37 mouse cellular contexts compared by ENCODE assay signal in the genomic region with DNA sequence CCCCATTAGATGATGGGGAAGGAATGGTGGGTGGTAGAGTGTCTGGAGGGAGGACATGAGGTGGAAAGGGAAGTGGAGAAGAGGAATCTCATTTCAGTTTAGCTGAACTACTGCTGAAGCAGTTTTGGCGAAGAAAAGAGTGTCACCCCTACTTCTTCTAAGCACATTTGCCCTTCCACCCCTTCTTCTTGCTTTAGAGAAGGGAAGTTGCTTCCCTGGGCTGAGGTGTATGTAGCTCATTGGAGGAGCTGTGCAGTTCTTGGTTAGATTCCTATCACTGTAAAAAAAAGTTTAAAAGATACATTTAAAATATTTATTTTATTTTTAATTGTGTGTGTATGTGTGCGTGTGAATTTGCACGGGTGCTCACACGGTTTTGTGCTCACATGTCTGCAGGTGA. TPM values are rescaled to one million over a fixed set of nuclear protein-coding genes. Genes with fewer than 3 reads are reported as not detected.
"Had no signal": no experiment of that assay in that cellular context is flagged by ENCODE, and none has a peak within 500 bp of the region (broad histone marks: within the 10 kb centered on the region; RNA-seq: fewer than 3 reads in every experiment).

No protein-coding gene starts in this region.

- H3K27ac ChIP-seq: heart, embryonic 10.5 days; heart, embryonic 13.5 days; heart, embryonic 15.5 days; hindbrain, embryonic 10.5 days; hindbrain, embryonic 12.5 days; hindbrain, embryonic 13.5 days; hindbrain, embryonic 14.5 days; hindbrain, embryonic 15.5 days; hindbrain, postnatal 0 days; intestine, embryonic 15.5 days; kidney, embryonic 15.5 days; kidney, postnatal 0 days; layer of hippocampus, adult 2 months; left cerebral cortex, adult 2 months had no signal

- H3K36me3 ChIP-seq: heart, embryonic 10.5 days; heart, embryonic 12.5 days; heart, embryonic 13.5 days; heart, embryonic 15.5 days; hindbrain, embryonic 10.5 days; hindbrain, embryonic 12.5 days; hindbrain, embryonic 13.5 days; hindbrain, embryonic 15.5 days; intestine, embryonic 15.5 days; kidney, embryonic 15.5 days had no signal

- DNase-seq: heart, postnatal 10 days; heart, postnatal 14 days; heart, postnatal 36 days; heart, postnatal 4 days; kidney, adult 11 months; kidney, adult 18-20 months; kidney, adult 2 months; kidney, adult 8-10 months; kidney, adult 9 months; kidney, postnatal 10 days; kidney, postnatal 14 days; kidney, postnatal 25 days; kidney, postnatal 36 days; kidney, postnatal 4 days; layer of hippocampus, adult 9-11 months; layer of hippocampus, postnatal 36 days had no signal

- H3K27me3 ChIP-seq: heart, embryonic 12.5 days; heart, embryonic 13.5 days; heart, embryonic 15.5 days; hindbrain, embryonic 12.5 days; hindbrain, embryonic 13.5 days; hindbrain, embryonic 15.5 days; intestine, embryonic 15.5 days; kidney, embryonic 15.5 days had no signal

- H3K4me3 ChIP-seq: heart, embryonic 10.5 days; heart, embryonic 12.5 days; heart, embryonic 13.5 days; heart, embryonic 15.5 days; hindbrain, embryonic 10.5 days; hindbrain, embryonic 12.5 days; hindbrain, embryonic 13.5 days; hindbrain, embryonic 15.5 days; intestine, embryonic 15.5 days; kidney, embryonic 15.5 days; layer of hippocampus, adult 2 months; left cerebral cortex, adult 2 months had no signal

- H3K9ac ChIP-seq: heart, embryonic 12.5 days; heart, embryonic 13.5 days; heart, embryonic 15.5 days; hindbrain, embryonic 12.5 days; hindbrain, embryonic 13.5 days; hindbrain, embryonic 14.5 days; hindbrain, embryonic 15.5 days; intestine, embryonic 15.5 days; kidney, embryonic 15.5 days had no signal

- H3K9me3 ChIP-seq: heart, embryonic 10.5 days; heart, embryonic 12.5 days; heart, embryonic 13.5 days; heart, embryonic 15.5 days; hindbrain, embryonic 10.5 days; hindbrain, embryonic 12.5 days; hindbrain, embryonic 13.5 days; hindbrain, embryonic 15.5 days; intestine, embryonic 15.5 days; kidney, embryonic 15.5 days had no signal

RNA-seq across cellular contexts. Expression of a gene that starts 10.3 kb away (rescaled TPM):
- polyA plus RNA-seq: inflammation-experienced regulatory T-cells, adult 6 months had no signal

RNA-seq across cellular contexts. Expression of a gene that starts 12.4 kb away (rescaled TPM):
- total RNA-seq: hematopoietic stem cell, adult 5-6 weeks had no signal
- polyA plus RNA-seq: heart, embryonic 10.5 days; heart, embryonic 11.5 days; heart, embryonic 13.5 days; intestine, embryonic 14.5 days; intestine, postnatal 0 days; kidney, embryonic 14.5 days had no signal
